Mouse (Mus musculus) left cerebral cortex, adult 11 months (tissue): Measurements from ENCODE around the gene Shf.
"Not testable (repeated sequence)": the region's sequence is repeated elsewhere in the genome, so short reads cannot be mapped to it uniquely, and the experiment has no call there.

Source experiments
- DNase-seq: peaks from one replicate; pipeline ENCODE4 v3.0.0; 2022; ENCODE audit warnings: low spot score

The Shf gene

DNA sequence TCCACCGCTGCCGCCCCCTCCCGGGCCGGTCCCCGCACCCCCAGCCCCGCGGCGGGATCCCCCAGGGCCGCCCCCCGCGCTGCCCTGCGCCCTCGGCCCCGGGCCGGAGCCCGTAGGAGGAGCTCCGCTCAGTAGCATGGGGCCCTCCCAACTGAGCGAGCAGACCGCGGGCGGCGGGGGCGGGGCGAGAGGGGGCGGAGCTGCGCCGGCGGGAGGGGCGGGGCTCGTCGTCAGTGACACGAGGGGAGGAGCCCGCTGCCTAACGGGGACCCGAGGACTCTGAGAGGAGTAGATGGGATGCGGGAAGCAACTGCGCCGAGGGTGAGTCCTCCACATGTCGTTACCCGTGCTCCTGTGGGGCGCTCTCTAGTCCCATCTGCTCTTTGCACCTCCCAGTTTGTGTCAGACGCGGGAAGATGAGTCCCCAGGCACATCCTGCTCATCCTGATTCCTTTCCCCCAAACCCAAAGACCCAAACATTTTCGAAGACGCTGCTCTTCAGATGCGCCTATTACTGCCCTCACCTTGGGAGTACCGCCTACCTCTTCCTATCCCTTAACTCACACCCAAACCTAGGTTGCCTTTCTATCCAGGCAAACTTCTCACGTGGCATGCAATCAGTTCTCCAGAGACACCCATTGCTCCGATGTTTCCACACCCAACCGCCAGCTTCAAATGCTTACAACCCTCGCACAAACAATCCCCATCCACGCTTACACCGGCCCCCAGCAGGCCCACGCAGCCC, at the start of gene Shf:
TSS of gene Shf (minus strand) at position 168 of the 745 bp plus-strand sequence.
- DNase-seq, result peak; percentile 84

DNA sequence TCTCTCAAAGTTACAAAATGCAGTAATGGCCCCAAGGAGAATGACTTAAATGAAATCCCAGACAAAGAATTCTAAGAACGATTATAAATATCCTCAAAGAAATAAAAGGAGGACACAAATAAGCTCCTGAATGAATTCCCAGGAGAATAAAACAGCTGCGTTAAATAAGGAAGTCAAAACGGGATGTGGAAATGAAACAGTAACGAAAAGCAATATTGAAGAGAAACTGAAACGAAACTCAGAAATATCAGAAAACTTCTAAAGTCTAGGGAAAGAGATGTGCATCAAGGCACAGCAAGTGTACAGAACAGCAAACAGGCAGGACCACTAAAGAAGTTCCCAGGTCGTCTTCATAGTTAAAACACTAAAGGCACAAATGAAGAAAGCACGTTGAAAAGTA, 40.0 kb upstream of the Shf start:
- no peak for DNase-seq

DNA sequence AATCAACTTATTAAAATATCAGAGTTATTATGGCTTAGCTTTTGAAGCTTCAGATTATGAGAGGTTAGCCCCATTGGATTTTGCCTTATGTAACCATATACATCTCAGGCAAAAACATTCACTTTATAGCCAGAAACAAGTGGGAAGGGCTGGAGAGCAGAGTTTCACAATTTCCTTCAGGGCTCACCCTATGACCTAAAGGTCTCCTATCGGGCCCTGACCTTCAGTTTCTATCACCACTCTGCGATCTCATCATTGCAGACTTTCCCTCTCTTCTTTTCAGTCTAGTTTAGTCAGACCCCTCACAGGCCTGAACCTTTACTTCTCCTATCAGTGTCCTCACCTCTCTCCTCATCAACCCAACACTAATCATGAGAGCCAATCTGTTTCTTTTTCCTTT, 38.6 kb upstream of the Shf start:
- no peak for DNase-seq

DNA sequence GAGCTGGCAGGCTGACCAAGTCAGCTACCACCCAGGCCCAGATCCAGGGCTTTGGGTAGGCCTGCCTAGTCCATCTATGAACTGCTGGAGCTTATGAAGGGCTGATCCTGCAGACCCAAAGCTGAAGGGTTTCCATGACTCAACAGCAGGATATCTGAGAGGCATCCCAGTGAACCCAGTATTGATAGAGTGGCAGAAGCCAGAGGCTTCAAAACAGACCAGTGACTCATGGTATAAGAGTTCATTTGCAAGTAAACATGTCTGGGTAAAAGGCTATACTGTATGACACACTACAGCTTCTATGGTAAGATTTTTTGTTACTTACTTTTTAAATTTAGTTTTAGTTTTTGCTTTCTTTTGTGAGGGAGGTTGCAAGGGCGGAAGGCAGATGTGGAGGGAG, 27.2 kb upstream of the Shf start:
- no peak for DNase-seq

DNA sequence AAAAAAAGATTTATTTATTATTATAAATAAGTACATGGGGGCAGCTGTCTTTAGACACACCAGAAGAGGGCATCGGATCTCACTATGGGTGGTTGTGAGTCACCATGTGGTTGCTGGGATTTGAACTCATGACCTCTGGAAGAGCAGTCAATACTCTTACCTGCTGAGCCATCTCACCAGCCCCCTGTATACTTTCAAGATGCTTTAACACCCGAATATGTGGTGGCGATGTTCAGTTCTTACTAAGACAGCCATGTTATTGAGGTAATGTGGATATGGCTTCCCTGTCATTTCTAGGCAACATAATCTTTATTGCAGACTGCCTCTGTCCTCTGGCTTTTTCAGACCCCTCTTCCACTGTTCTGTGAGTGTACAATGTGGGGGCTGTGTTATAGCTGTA, 18.2 kb upstream of the Shf start:
- not testable (repeated sequence) for DNase-seq

DNA sequence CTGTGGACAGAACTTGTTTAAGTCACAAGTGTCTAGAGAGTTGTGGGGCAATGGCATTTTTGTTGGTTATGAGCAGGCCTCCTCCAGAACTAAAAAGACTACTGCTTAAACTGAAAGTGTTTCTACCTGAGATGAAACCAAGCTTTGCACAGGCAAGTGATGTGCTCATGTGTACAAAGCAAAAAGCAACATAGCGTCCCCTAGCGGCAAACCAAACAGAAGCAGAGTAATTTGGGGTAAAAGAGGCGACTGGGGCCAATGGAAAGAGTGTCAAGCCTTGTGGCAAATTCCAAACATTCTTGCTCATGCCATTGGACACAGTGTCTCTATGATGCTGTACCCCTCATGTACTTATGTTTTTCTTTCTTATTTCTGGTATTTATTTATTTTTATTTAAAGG, 16.1 kb upstream of the Shf start:
- DNase-seq, result no peak

DNA sequence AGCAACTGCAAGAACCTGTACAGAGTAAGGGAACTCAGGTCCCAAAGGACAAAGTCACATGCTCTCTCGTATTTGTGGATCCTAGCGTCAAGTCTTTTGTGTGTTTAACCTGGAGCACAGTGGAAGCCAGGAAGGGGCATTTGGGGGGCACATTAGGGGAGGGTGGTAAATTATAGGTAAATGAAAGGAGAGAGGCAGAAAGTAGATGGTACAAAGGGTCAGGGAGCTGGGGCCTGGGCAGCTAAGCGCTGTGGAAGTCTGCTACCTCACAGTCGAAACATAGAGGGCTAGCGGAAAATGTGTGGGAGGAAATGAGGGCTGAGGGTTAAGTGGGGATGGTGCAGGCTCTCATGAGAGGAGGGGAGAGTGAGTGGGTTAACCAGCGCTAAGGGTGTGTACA, 13.2 kb upstream of the Shf start:
- no peak for DNase-seq

DNA sequence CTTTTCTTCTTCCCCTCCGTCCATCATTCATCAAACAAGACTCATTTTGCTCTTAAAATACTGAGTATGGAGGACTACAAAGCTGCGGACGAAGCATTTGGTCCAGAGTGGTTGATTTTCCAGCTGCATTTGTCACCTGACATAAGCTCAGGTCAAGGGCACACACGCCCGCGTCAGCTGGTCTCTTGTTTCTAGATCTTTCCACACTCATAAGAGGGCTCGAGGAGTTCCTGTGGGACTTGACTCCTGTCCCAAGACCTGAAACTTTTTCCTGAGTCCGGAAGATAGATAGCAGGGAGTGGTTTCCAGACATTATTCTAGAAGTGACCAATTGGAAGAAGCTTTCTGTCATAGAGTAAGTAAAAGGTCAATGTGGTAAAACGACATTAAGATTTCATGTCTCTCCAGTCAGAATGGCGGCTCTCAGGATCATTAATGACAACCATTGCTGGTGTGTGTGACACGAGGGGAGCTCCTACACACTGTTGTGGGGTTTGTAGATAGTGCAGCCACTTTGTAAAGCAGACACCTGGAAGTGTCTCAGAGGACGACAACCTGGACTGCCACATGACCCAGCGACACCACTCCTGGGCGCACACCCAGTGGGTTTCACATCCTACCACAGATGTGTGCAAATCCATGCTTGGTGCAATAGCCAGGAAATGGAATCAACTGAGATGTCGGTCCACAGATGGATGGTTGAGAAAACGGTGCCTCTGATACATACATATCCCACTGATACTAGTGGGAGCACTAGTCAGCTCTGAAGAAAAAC, 12.6 kb upstream of the Shf start:
- DNase-seq, result no peak

DNA sequence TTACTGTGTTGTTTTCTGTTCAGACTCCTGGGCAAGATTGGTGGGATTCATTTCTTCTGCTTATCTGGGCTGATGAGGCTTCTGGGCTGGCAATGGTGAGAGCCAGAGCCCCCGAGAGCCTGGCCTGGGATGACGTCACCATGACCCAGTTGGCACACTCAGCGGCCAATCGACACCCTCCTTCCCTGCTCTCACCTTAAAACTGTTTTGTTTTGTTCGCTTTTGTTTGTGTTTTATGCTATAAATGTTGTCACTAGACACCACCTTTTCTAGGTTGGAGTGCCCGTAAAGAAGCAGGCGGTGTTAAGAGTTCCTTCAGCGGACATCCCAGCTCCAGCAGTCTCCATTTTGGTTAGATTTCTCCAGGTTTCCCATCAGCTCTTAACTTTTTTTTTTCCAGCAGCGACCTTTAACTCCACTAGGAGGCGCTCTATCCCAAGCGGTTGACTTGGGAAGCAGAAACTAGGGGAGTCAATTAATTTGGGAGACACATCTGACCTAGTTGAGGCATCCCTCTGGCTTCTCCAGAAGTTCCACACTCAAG, 11.9 kb upstream of the Shf start:
- no peak for DNase-seq

DNA sequence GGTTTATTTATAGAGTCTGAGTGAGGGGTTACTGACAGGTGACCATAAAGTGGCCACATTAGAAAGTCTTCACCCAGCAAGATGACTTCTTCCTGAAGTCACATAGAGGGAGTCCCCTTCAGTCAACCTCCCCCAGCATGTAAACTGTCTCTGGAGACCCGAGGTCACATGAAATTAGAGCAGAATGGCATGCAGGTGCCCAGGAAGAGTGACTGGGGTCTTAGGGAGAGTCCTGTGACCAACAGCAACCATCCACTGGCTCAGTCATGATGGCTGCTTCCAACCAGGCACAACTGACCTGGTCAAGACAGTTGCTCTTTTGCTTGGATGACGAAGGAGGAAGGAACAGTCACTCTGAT, 10.3 kb upstream of the Shf start:
- no peak for DNase-seq

DNA sequence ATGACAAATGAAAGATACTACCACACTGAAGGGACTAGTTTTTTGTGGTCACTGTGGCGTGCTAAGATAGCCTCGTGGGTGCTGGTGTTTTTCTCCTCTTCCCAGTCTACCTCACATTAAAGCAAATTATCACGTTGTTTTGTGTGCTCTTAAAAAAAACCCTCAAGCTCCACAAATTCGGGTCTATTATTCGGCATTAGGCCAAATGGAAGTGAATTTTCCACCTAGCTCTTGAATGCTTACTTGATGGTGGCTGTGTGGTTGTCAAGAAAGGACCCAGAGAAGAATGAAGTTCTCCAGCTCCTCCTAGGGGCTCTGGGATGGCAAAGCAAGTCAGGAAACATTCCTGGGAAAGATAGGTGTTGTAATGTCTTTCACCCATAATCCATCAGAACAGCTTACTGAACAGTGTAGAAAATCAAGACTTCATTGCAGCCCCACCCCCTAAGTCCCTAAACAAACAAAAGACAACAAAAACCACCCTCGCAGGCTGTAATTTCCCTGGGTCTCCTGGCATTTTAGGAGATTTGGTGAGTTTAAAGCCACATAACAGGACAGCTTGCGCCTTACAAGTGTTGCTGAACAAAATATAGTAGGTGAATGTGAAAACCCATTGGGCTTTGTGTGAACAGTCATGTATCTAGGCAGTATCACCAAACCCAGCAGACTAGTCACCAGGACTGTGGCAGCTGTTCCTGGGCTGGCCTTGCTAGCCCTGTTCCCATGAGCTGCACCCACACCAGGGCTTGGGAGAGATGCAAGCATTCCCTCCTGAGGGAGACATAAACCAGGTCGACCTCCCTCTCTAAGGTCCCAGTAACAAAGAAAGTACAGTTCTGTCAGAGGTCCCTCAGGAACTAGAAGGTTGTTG, 9.7 kb upstream of the Shf start:
- no peak for DNase-seq

DNA sequence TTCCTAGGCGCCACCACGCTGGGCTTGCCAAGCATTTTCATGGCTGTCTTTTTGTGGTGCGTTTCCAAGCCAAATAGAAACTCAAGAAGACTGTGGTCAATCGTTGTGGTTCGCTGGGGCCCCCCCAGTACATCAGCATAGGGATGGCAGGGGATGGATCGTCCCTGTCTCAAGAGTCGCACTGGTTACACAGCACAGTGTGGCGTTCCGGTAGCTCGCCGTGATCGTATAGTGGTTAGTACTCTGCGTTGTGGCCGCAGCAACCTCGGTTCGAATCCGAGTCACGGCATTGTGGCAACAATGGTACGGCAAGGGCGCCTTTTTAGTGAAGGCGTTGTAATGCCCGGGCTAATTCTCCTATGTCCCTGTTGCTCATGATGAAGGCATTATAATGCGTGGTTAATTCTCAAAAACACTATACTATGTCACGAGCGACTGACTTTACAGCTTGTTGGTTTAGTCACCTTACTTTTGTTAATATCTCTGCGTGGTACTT, 8.8 kb upstream of the Shf start:
- DNase-seq, result peak; percentile 60

DNA sequence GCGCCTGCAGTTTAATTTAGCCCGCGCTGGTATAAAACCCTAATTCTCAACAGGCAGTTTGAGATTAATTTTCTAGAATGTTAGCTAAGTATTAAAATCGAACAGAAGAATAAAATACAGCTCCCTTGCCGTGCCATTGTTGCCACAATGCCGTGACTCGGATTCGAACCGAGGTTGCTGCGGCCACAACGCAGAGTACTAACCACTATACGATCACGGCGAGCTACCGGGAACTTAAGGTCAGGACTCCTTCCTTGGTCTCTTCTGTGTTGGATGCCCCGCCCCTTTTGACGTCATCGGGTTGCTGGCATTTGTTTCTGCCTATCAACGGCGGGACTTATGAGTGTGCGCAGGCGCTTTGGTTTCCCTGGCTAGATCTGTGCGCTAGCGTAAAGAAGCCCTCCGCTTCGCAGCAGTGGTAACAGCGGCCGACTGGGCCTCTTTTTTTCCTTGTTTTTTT, 8.3 kb upstream of the Shf start:
- DNase-seq, result peak; percentile 95

DNA sequence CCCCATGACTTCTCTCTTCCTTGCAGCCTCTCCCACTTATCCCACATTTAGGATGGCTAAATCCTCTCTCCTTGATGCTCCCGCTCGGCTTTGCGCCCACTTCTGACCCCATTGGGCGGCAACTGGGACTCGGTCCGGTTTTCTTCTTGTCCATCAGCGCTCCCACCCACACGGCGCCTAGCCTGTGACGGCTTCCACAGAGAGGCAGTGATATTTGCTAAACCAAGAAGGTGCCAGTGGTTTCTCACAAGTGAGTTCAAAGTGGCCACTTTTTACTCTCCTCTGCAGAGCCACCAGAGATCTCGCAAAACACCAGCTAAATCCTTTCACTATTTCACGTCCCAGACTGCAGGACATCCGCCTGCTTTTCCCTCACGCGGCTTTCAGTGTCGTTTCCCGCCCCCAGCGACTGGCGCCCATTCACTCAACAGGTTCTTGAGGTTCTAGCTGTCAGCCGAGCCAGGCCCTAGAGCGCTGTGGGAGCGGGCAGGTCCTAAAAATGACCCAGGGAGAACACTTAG, 7.1 kb upstream of the Shf start:
- DNase-seq, result no peak

DNA sequence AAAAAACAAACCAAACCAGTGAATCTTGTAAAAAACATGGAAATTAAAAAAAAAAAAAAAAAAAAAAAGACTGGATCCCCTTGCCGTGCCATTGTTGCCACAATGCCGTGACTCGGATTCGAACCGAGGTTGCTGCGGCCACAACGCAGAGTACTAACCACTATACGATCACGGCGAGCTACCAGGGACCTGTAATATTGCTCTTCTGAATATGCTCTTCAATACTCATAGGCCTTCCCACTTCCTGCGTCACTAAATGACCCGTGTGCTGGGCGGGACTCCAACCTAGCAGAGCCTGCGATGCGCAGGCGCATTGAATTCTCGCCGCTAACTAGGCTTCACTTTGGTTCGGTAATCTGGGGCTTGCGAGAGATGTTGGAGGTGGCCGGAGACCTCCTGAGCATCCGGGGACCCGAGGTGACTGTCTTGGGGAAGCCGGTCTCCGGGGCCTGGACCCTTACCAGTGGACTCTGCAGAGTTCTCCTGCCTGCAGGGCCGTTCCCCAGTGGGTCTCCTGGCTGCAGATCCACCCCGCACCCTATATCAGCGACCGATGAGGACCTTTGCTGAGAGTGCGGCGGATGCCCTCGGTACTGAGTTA, 6.5 kb upstream of the Shf start:
- peak; percentile 96 for DNase-seq

DNA sequence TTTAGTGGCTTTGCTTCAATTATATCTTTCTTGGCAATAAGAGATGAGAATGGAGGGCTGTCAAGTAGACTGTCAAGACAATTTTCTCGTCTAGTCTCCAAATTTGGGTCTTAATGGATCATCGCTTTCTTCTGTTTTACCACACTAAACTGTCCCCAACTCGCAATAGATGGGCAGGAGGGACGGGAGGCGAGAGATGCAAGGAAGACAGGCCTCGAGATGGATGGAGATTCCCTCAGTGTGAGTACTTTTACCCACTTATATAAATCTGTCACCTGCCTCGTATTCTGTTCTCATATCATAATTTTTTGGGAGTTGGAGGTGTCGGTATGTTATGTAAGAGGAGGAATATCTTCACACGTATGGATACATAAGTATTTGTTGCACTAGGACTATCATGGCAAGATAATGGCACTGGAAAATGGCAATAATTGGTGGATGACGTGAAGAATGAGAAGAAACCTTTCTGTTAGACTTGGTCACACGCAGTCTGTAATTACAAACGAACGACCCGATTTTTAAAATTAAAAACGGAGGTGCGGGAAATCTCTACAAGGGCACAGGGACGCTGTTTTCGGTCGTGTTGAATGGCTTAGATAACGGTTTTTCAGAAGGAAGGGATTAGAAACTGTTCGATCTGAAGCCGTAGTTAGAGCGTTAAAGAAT, 5.8 kb upstream of the Shf start:
- DNase-seq, result no peak

DNA sequence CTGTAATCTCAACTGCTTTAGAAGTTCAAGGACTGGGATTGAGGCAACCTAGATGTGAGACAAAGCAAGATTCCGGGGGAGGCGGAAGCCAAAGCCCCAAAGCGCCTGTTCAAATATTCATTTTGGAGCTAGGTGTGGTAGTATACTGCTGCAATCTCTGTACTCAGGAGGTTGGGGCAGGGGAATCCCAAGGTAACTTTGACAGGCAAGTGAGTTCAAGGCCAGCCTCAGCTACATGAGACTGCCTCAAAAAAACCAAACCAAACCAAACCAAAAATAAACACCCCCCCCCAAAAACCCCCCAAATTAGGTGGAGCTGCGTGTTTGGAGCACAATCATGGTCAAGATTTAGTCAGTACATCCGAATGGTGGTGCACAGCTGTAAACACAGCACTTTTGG, 5.0 kb upstream of the Shf start:
- no peak for DNase-seq

DNA sequence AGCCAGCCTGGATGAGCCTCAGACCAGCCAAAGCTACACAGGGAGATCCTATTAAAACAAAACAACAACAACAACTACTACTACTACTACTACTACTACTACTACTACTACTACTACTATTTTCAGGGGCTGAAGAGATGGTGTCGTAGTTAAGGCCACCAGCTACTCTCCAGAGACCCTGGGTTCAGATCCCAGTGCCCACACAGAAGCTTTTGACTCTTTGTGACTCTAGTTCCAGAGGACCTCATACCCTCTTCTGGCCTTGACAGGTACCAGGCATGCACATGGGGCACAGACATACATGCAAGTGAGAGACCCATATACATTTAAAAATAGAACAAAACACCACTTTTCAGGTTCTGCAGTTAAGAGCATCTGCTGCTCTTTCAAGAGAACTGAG, 3.6 kb upstream of the Shf start:
- DNase-seq, result no peak

DNA sequence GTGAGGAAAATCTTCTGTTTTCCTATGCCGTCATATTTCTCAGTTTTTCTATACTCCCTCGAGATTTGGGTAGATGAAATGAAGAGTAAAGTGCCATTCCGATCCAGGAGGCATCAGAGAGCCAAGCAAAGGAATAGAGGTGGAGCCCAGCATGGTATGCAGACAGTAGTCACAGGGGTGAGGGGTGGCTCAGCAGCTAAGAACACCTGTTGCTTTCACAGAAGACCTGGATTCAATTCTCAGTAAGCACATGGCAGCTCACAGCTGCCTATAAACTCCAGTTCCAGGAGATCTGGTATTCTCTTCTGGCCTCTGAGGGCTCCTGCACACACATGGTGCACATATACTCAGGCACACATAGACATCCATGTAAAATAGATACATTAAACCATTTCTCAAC, 3.1 kb upstream of the Shf start:
- DNase-seq, result no peak

DNA sequence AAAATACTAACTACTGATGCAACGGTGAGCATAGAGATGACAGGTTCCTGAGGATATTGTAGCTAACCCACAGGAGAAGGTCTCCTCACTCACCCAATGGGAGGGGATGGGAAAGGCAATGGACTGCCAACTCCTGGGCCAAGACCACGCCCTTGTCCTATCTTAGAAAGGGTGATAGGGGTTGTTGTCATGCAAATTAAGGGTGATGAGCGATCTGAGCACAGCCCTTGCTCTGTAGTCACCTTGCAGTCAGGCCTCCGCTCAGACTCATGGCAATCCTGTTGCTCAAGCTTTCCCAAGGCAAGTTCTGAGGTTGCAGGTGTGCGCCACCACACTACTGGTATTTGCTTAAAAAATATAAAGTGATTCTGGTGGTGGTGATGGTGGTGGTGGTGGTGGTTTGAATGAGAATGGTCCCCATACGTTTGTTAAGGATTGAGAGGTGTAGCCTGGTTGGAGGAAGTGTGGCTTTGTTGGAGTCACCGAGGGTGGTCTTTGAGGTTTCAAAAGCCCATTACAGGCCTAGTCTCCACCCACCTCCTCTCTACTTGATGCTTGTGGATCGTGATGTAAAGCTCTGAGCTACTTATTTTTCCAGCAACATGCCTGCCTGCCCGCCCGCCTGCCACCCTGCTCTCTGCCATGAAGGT, 1.3 kb upstream of the Shf start:
- no peak for DNase-seq
